ENCODE assay signal across 9 mouse cellular contexts in the genomic region with DNA sequence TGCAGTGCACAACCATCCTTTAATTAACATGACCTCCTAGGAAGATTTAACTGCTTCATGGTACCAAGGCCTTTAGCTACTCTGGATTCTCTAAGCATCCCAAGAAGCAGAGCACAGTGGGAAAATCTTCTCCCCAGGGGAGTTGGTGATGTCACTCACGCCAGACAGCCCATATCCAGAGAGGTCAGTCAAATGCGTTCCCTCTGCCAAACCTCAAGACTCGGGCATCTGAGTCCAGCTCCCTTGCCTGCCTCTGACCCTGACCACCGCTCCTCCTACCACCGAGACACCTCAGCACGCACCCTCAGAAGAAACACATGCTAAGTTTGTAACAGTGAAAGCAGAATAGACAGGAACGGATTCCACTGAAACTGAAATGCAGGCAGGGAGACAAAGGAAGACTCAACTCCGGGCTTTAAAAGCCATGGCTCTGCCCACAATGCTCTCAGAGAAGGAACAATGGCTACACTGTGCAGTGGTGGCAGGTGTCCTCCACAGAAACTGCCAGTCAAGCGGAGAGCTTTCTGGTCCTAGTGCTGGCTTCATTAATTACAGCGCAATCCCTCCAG.
DNase-seq lines count a peak whose midpoint lies in the region; ATAC-seq and TF ChIP-seq lines count a peak whose summit lies in the region.
"Had no signal": no experiment of that assay in that cellular context is flagged by ENCODE, and none has a peak within 500 bp of the region (broad histone marks: within the 10 kb centered on the region; RNA-seq: fewer than 3 reads in every experiment).

No protein-coding gene starts in this region.

- peak overlapping the region; percentile 48 for H3ac ChIP-seq in C2C12 (ENCODE audit: control insufficient read depth, insufficient read length, low read depth)

- no peaks in the 10 kb centered on the region for H3K27me3 ChIP-seq in heart, embryonic 10.5 days (ENCODE audit: insufficient read depth, poor library complexity, severe bottlenecking)
- no peaks in the 10 kb centered on the region for H3K27me3 ChIP-seq in heart, embryonic 12.5 days (replicated peaks)
- H3K27me3 ChIP-seq in C2C12 (ENCODE audit: control insufficient read depth, insufficient read depth, insufficient read length) = no peaks in the 10 kb centered on the region
- no peaks in the 10 kb centered on the region for H3K27me3 ChIP-seq in embryonic facial prominence, embryonic 13.5 days
- no peaks in the 10 kb centered on the region for H3K27me3 ChIP-seq in limb, embryonic 13.5 days

- H3K4me1 ChIP-seq in heart, embryonic 10.5 days = peaks cover 17% of the 10 kb centered on the region
- H3K4me1 ChIP-seq in heart, embryonic 12.5 days (replicated peaks) = peaks cover 46% of the 10 kb centered on the region
- H3K4me1 ChIP-seq in embryonic facial prominence, embryonic 13.5 days = peaks cover 58% of the 10 kb centered on the region
- H3K4me1 ChIP-seq in limb, embryonic 13.5 days = peaks cover 43% of the 10 kb centered on the region

- H3K4me2 ChIP-seq in heart, embryonic 12.5 days = no peak overlapping the region
- no peak overlapping the region for H3K4me2 ChIP-seq in embryonic facial prominence, embryonic 13.5 days
- H3K4me2 ChIP-seq in limb, embryonic 13.5 days (replicated peaks) = no peak overlapping the region

- DNase-seq in heart, embryonic 10.5 days (ENCODE audit: low spot score) = peak; percentile 55
- DNase-seq in adrenal gland, adult 8-10 months = no peak
- no peak for DNase-seq in gastrocnemius, postnatal 4 days (ENCODE audit: low spot score in 2 of 2)
- DNase-seq: kidney, postnatal 14 days had no signal

- no peaks in the 10 kb centered on the region for H3K9me3 ChIP-seq in heart, embryonic 10.5 days
- peaks cover 5% of the 10 kb centered on the region; the same call in 1 of the 2 replicates for H3K9me3 ChIP-seq in heart, embryonic 12.5 days (replicated peaks)
- H3K9me3 ChIP-seq in embryonic facial prominence, embryonic 13.5 days = 0 out of 2 replicates have a peak, but pooled peaks cover 7% of the 10 kb centered on the region
- H3K9me3 ChIP-seq in limb, embryonic 13.5 days = 0 out of 2 replicates have a peak, but pooled peaks cover 4% of the 10 kb centered on the region

- H3K9ac ChIP-seq in heart, embryonic 12.5 days = no peak overlapping the region
- H3K9ac ChIP-seq in embryonic facial prominence, embryonic 13.5 days = no peak overlapping the region
- no peak overlapping the region for H3K9ac ChIP-seq in limb, embryonic 13.5 days

- TF ChIP-seq CTCF in C2C12 (IDR thresholded peaks at IDR 0.05; ENCODE audit: control insufficient read depth, insufficient read depth, insufficient read length) = no peak

- H3K4me3 ChIP-seq in heart, embryonic 10.5 days = no peak overlapping the region
- H3K4me3 ChIP-seq in heart, embryonic 12.5 days = no peak overlapping the region
- H3K4me3 ChIP-seq in C2C12 (ENCODE audit: insufficient read depth, poor library complexity, severe bottlenecking) = no peak overlapping the region
- no peak overlapping the region for H3K4me3 ChIP-seq in embryonic facial prominence, embryonic 13.5 days
- H3K4me3 ChIP-seq in limb, embryonic 13.5 days = no peak overlapping the region

- peaks cover 85% of the 10 kb centered on the region for H3K79me2 ChIP-seq in C2C12 (ENCODE audit: control insufficient read depth, insufficient read depth)

- H3K36me3 ChIP-seq in heart, embryonic 10.5 days = peaks cover 8% of the 10 kb centered on the region; the same call in 1 of the 2 replicates
- H3K36me3 ChIP-seq in heart, embryonic 12.5 days = no peaks in the 10 kb centered on the region
- H3K36me3 ChIP-seq in C2C12 (ENCODE audit: control insufficient read depth, insufficient read depth) = peaks cover 14% of the 10 kb centered on the region
- peaks cover 6% of the 10 kb centered on the region; the same call in 1 of the 2 replicates for H3K36me3 ChIP-seq in embryonic facial prominence, embryonic 13.5 days
- H3K36me3 ChIP-seq in limb, embryonic 13.5 days = 0 out of 2 replicates have a peak, but pooled peaks cover 6% of the 10 kb centered on the region

- no peak for ATAC-seq in heart, embryonic 12.5 days (ENCODE audit: insufficient number of reproducible peaks, low FRiP score)
- ATAC-seq in embryonic facial prominence, embryonic 13.5 days (ENCODE audit: insufficient number of reproducible peaks, insufficient read depth, low FRiP score, low TSS enrichment, low read depth) = no peak
- 0 out of 2 replicates have a peak, but pooled peaks have one; percentile 20 for ATAC-seq in limb, embryonic 13.5 days (ENCODE audit: low FRiP score, low read depth)
- no peak for ATAC-seq in megakaryocyte-erythroid progenitor cell, adult 5-6 weeks (replicated peaks; ENCODE audit: low FRiP score, low TSS enrichment, poor library complexity, severe bottlenecking)

- 70% methylated on average over 10 of the region's 10 CpGs for WGBS in heart, embryonic 10.5 days
- WGBS in heart, embryonic 12.5 days = 73% methylated on average over 10 of the region's 10 CpGs
- WGBS in embryonic facial prominence, embryonic 13.5 days = 44% methylated on average over 10 of the region's 10 CpGs
- 65% methylated on average over 10 of the region's 10 CpGs for WGBS in limb, embryonic 13.5 days

- no peak overlapping the region for H3K27ac ChIP-seq in heart, embryonic 10.5 days
- no peak overlapping the region for H3K27ac ChIP-seq in heart, embryonic 12.5 days (ENCODE audit: poor library complexity, severe bottlenecking)
- peak overlapping the region; percentile 92 for H3K27ac ChIP-seq in embryonic facial prominence, embryonic 13.5 days
- peak overlapping the region; percentile 53; the same call in 1 of the 2 replicates for H3K27ac ChIP-seq in limb, embryonic 13.5 days

- peaks cover 48% of the 10 kb centered on the region for H3K79me3 ChIP-seq in C2C12 (ENCODE audit: low read depth)

TF ChIP-seq in C2C12, 6 proteins besides CTCF, POLR2A, EP300 and RAD21:
- TF ChIP-seq FOSL1 (IDR thresholded peaks at IDR 0.05; ENCODE audit: insufficient read depth, low read length, poor library complexity, severe bottlenecking) = no peak
- no peak for TF ChIP-seq USF1 (IDR thresholded peaks at IDR 0.05; ENCODE audit: low read depth)
- peak; percentile 61 for TF ChIP-seq MAX (IDR thresholded peaks at IDR 0.05)
- TF ChIP-seq MYOG (IDR thresholded peaks at IDR 0.05; ENCODE audit: control insufficient read depth, extremely low read depth, insufficient read length) = no peak
- peak; percentile 73 for TF ChIP-seq MYOD1 (IDR thresholded peaks at IDR 0.05; ENCODE audit: control insufficient read depth, insufficient read length, low read depth)
- no peak for TF ChIP-seq CEBPB (IDR thresholded peaks at IDR 0.05; ENCODE audit: low read depth)

Comparison
In these comparisons a context has a peak if more than half of its experiments do, and no peak if none do; other contexts are left out.
1. H3K27ac ChIP-seq: peak in embryonic facial prominence, embryonic 13.5 days (single experiment) and limb, embryonic 13.5 days (single experiment); none in heart, embryonic 10.5 days (single experiment) and heart, embryonic 12.5 days (single experiment).